Mouse (Mus musculus): ENCODE measurements at regions not wholly inside any gene's neighbourhood (a gene's known extent, or its start where the extent isn't known, plus 50 kb on each side); places are given as distances from the start of the nearest gene placed in this dataset.

GRCm38 (mm10) chr3:104318911-104319310, 98.7 kb upstream of the Magi3 start:
- H3K4me2 ChIP-seq = no peak overlapping the region
- ATAC-seq (ENCODE audit: low FRiP score, low read depth) = 0 out of 2 replicates have a peak, but pooled peaks have one; percentile 59
- H3K4me1 ChIP-seq (replicated peaks) = peaks cover 11% of the 10 kb centered on the region; the same call in 1 of the 2 replicates
- H3K27ac ChIP-seq (replicated peaks) = 0 out of 2 replicates have a peak overlapping the region, but pooled peaks have one; percentile 5
- 23% methylated on average over 8 of the region's 8 CpGs for WGBS
- no peaks in the 10 kb centered on the region for H3K36me3 ChIP-seq
- no peaks in the 10 kb centered on the region for H3K27me3 ChIP-seq
- no peak overlapping the region for H3K4me3 ChIP-seq
- H3K9me3 ChIP-seq = no peaks in the 10 kb centered on the region
- no peak overlapping the region for H3K9ac ChIP-seq

GRCm38 (mm10) chr3:104317528-104317927, 97.4 kb upstream of the Magi3 start:
- H3K9ac ChIP-seq = no peak overlapping the region
- 67% methylated on average over 4 of the region's 4 CpGs for WGBS
- no peak overlapping the region for H3K4me3 ChIP-seq
- no peak overlapping the region for H3K27ac ChIP-seq (replicated peaks)
- no peak overlapping the region for H3K4me2 ChIP-seq
- H3K36me3 ChIP-seq = no peaks in the 10 kb centered on the region
- no peak for ATAC-seq (ENCODE audit: low FRiP score, low read depth)
- H3K4me1 ChIP-seq (replicated peaks) = peaks cover 11% of the 10 kb centered on the region; the same call in 1 of the 2 replicates
- no peaks in the 10 kb centered on the region for H3K27me3 ChIP-seq
- H3K9me3 ChIP-seq = no peaks in the 10 kb centered on the region

GRCm38 (mm10) chr3:104313063-104313462, 92.9 kb upstream of the Magi3 start:
- whole genome bisulfite sequencing = 82% methylated on average over 4 of the region's 4 CpGs
- no peaks in the 10 kb centered on the region for H3K27me3 ChIP-seq
- no peak overlapping the region for H3K9ac ChIP-seq
- no peak overlapping the region for H3K4me2 ChIP-seq
- no peak overlapping the region for H3K27ac ChIP-seq (replicated peaks)
- no peak overlapping the region for H3K4me3 ChIP-seq
- H3K4me1 ChIP-seq (replicated peaks) = no peaks in the 10 kb centered on the region
- no peaks in the 10 kb centered on the region for H3K9me3 ChIP-seq
- no peak for ATAC-seq (ENCODE audit: low FRiP score, low read depth)
- no peaks in the 10 kb centered on the region for H3K36me3 ChIP-seq

GRCm38 (mm10) chr3:104306961-104307360, 86.8 kb upstream of the Magi3 start:
- no peak overlapping the region for H3K4me2 ChIP-seq
- 81% methylated on average over 1 of the region's 1 CpGs for WGBS
- H3K27me3 ChIP-seq = no peaks in the 10 kb centered on the region
- H3K9ac ChIP-seq = no peak overlapping the region
- no peaks in the 10 kb centered on the region for H3K36me3 ChIP-seq
- ATAC-seq (ENCODE audit: low FRiP score, low read depth) = no peak
- H3K4me3 ChIP-seq = no peak overlapping the region
- no peaks in the 10 kb centered on the region for H3K4me1 ChIP-seq (replicated peaks)
- H3K27ac ChIP-seq (replicated peaks) = no peak overlapping the region
- no peaks in the 10 kb centered on the region for H3K9me3 ChIP-seq

GRCm38 (mm10) chr3:104305904-104306563, 85.9 kb upstream of the Magi3 start:
- no peak overlapping the region for H3K9ac ChIP-seq
- H3K27me3 ChIP-seq = no peaks in the 10 kb centered on the region
- no peak overlapping the region for H3K4me2 ChIP-seq
- H3K4me3 ChIP-seq = no peak overlapping the region
- 50% methylated on average over 12 of the region's 12 CpGs for WGBS
- H3K27ac ChIP-seq (replicated peaks) = no peak overlapping the region
- H3K36me3 ChIP-seq = no peaks in the 10 kb centered on the region
- no peaks in the 10 kb centered on the region for H3K9me3 ChIP-seq
- no peak for ATAC-seq (ENCODE audit: low FRiP score, low read depth)
- H3K4me1 ChIP-seq (replicated peaks) = no peaks in the 10 kb centered on the region

- Histone ChIP-seq H3K36me3 (no peaks in the 10 kb centered on the region), H3K27me3 (no peaks in the 10 kb centered on the region), H3K4me2 (no peak overlapping the region), H3K9ac (no peak overlapping the region), H3K4me3 (no peak overlapping the region), H3K9me3 (no peaks in the 10 kb centered on the region), H3K4me1 (replicated peaks) (peaks cover 3% of the 10 kb centered on the region; the same call in 1 of the 2 replicates), H3K27ac (replicated peaks) (no peak overlapping the region)
- 58% methylated on average over 7 of the region's 7 CpGs for WGBS
- ATAC-seq (ENCODE audit: low FRiP score, low read depth) = no peak
Measured at GRCm38 (mm10) chr3:104303577-104303976, 83.4 kb upstream of the Magi3 start.

GRCm38 (mm10) chr3:104300201-104300600, 80.0 kb upstream of the Magi3 start:
- Histone ChIP-seq H3K4me3 (no peak overlapping the region), H3K9me3 (no peaks in the 10 kb centered on the region), H3K4me2 (no peak overlapping the region), H3K27ac (replicated peaks) (no peak overlapping the region), H3K4me1 (replicated peaks) (peaks cover 3% of the 10 kb centered on the region; the same call in 1 of the 2 replicates), H3K9ac (no peak overlapping the region), H3K27me3 (no peaks in the 10 kb centered on the region), H3K36me3 (no peaks in the 10 kb centered on the region)
- no peak for ATAC-seq (ENCODE audit: low FRiP score, low read depth)
- 72% methylated on average over 5 of the region's 5 CpGs for WGBS

GRCm38 (mm10) chr3:104298878-104299277, 78.7 kb upstream of the Magi3 start:
- Histone ChIP-seq H3K27ac (replicated peaks) (no peak overlapping the region), H3K4me2 (no peak overlapping the region), H3K9me3 (no peaks in the 10 kb centered on the region), H3K4me3 (no peak overlapping the region), H3K36me3 (no peaks in the 10 kb centered on the region), H3K9ac (no peak overlapping the region), H3K4me1 (replicated peaks) (peaks cover 3% of the 10 kb centered on the region; the same call in 1 of the 2 replicates), H3K27me3 (no peaks in the 10 kb centered on the region)
- no peak for ATAC-seq (ENCODE audit: low FRiP score, low read depth)
- WGBS = 24% methylated on average over 4 of the region's 4 CpGs

GRCm38 (mm10) chr3:104298409-104298808, 78.2 kb upstream of the Magi3 start:
- Histone ChIP-seq H3K27ac (replicated peaks) (no peak overlapping the region), H3K9me3 (no peaks in the 10 kb centered on the region), H3K4me2 (no peak overlapping the region), H3K36me3 (no peaks in the 10 kb centered on the region), H3K4me1 (replicated peaks) (peaks cover 3% of the 10 kb centered on the region; the same call in 1 of the 2 replicates), H3K9ac (no peak overlapping the region), H3K4me3 (no peak overlapping the region), H3K27me3 (no peaks in the 10 kb centered on the region)
- no peak for ATAC-seq (ENCODE audit: low FRiP score, low read depth)
- WGBS = 83% methylated on average over 2 of the region's 2 CpGs

GRCm38 (mm10) chr3:104297112-104297511, 76.9 kb upstream of the Magi3 start:
- peaks cover 3% of the 10 kb centered on the region; the same call in 1 of the 2 replicates for H3K4me1 ChIP-seq (replicated peaks)
- H3K4me2 ChIP-seq = no peak overlapping the region
- H3K27me3 ChIP-seq = no peaks in the 10 kb centered on the region
- no peak overlapping the region for H3K4me3 ChIP-seq
- H3K36me3 ChIP-seq = no peaks in the 10 kb centered on the region
- H3K9me3 ChIP-seq = no peaks in the 10 kb centered on the region
- no peak overlapping the region for H3K9ac ChIP-seq
- WGBS = 76% methylated on average over 6 of the region's 6 CpGs
- ATAC-seq (ENCODE audit: low FRiP score, low read depth) = no peak
- H3K27ac ChIP-seq (replicated peaks) = no peak overlapping the region

GRCm38 (mm10) chr3:104295856-104296255, 75.7 kb upstream of the Magi3 start:
- H3K9ac ChIP-seq = no peak overlapping the region
- H3K4me2 ChIP-seq = no peak overlapping the region
- no peak overlapping the region for H3K4me3 ChIP-seq
- ATAC-seq (ENCODE audit: low FRiP score, low read depth) = no peak
- H3K27ac ChIP-seq (replicated peaks) = no peak overlapping the region
- no peaks in the 10 kb centered on the region for H3K27me3 ChIP-seq
- no peaks in the 10 kb centered on the region for H3K9me3 ChIP-seq
- H3K4me1 ChIP-seq (replicated peaks) = peaks cover 3% of the 10 kb centered on the region; the same call in 1 of the 2 replicates
- H3K36me3 ChIP-seq = no peaks in the 10 kb centered on the region
- WGBS = 71% methylated on average over 9 of the region's 9 CpGs

- no peak overlapping the region for H3K4me2 ChIP-seq
- H3K4me1 ChIP-seq (replicated peaks) = peaks cover 3% of the 10 kb centered on the region; the same call in 1 of the 2 replicates
- no peak overlapping the region for H3K27ac ChIP-seq (replicated peaks)
- no peak overlapping the region for H3K9ac ChIP-seq
- H3K9me3 ChIP-seq = no peaks in the 10 kb centered on the region
- WGBS = 36% methylated on average over 8 of the region's 8 CpGs
- H3K4me3 ChIP-seq = no peak overlapping the region
- no peaks in the 10 kb centered on the region for H3K27me3 ChIP-seq
- ATAC-seq (ENCODE audit: low FRiP score, low read depth) = no peak
- H3K36me3 ChIP-seq = no peaks in the 10 kb centered on the region
Measured at GRCm38 (mm10) chr3:104295015-104295719, 75.0 kb upstream of the Magi3 start.

All from hindbrain, embryonic 15.5 days (tissue).